Mouse (Mus musculus) intestine, postnatal 0 days (tissue): ENCODE results near the gene Med12l. TPM values are rescaled to one million over a fixed set of nuclear protein-coding genes. Genes with fewer than 3 reads are reported as not detected.

Experiments used
- ATAC-seq: fragments of 200-750 bp; cut with Nextera tagmentation; 2 replicates; pipeline ENCODE4 v1.8.0; 2017; ENCODE audit warnings: mild to moderate bottlenecking, moderate TSS enrichment, moderate library complexity
- H3K27ac ChIP-seq: fragments of 300-500 bp; sonication (generic); 2 replicates; pipeline ENCODE4 v1.5.1; 2014; ENCODE audit warnings: mild to moderate bottlenecking, low read depth, low read length, moderate library complexity
- H3K27me3 ChIP-seq: fragments of 300-500 bp; sonication (generic); replicated peaks from 2 replicates; pipeline ENCODE4 v1.6.1; 2014; ENCODE audit warnings: low read length, mixed read lengths; ENCODE audit not compliant: control insufficient read depth, insufficient read depth
- H3K36me3 ChIP-seq: fragments of 300-500 bp; sonication (generic); 2 replicates; pipeline ENCODE4 v1.6.1; 2014; ENCODE audit warnings: mild to moderate bottlenecking, moderate library complexity; ENCODE audit not compliant: control insufficient read depth, insufficient read depth
- H3K4me1 ChIP-seq: fragments of 300-500 bp; sonication (generic); replicated peaks from 2 replicates; pipeline ENCODE4 v1.6.1; 2014; ENCODE audit warnings: antibody characterized with exemption, low read length, mixed read lengths; ENCODE audit not compliant: control insufficient read depth, insufficient read depth
- H3K4me2 ChIP-seq: fragments of 300-500 bp; sonication (generic); replicated peaks from 2 replicates; pipeline ENCODE4 v1.6.1; 2014; ENCODE audit warnings: low read depth, mild to moderate bottlenecking, moderate library complexity
- H3K4me3 ChIP-seq: fragments of 300-500 bp; sonication (generic); 2 replicates; pipeline ENCODE4 v1.5.1; 2014; ENCODE audit warnings: low read depth, low read length
- H3K9ac ChIP-seq: fragments of 300-500 bp; sonication (generic); 2 replicates; pipeline ENCODE4 v1.6.1; 2014; ENCODE audit warnings: mild to moderate bottlenecking, low read depth, low read length
- H3K9me3 ChIP-seq: fragments of 300-500 bp; sonication (generic); 2 replicates; pipeline ENCODE4 v1.6.1; 2016; ENCODE audit warnings: mixed run types; ENCODE audit not compliant: control insufficient read depth
- CTCF ChIP-seq: sonication (generic); IDR thresholded peaks from 2 replicates; pipeline ENCODE4 v1.5.1; 2016; ENCODE audit warnings: low read depth, mild to moderate bottlenecking, control low read depth, antibody characterized with exemption, moderate library complexity
- WGBS: fragments of 180-500 bp; shearing (Covaris S2); extraction: QIAGEN DNeasy Blood & Tissue Kit; methylation state at CpG from one replicate; pipeline ENCODE4 v1.1.7; 2014; 5-methylcytosine and 5-hydroxymethylcytosine counted together
- polyA plus RNA-seq: library from polyadenylated mRNA; unstranded; fragments of >200 nt; fragmentation: Nextera tagmentation; extraction: Ambion mirVana; gene quantifications from 2 replicates; pipeline ENCODE4 v1.2.1, GENCODE M21; 2015

Med12l gene
- 0.42 TPM in 2 replicates for polyA plus RNA-seq

- ATAC-seq, result peak; percentile 68
- Histone ChIP-seq H3K27ac (peak within 1 kb of the TSS; percentile 70), H3K36me3 (no peaks in the 10 kb centered on the region), H3K9me3 (no peaks in the 10 kb centered on the region), H3K9ac (peak within 1 kb of the TSS; percentile 48), H3K4me2 (peak within 1 kb of the TSS; percentile 98), H3K27me3 (peaks cover 43% of the 10 kb centered on the region), H3K4me3 (peak within 1 kb of the TSS; percentile 71), H3K4me1 (no peaks in the 10 kb centered on the region; the same call in 1 of the 2 replicates)
- no peak; the same call in none of the 2 replicates for TF ChIP-seq CTCF
- 2% methylated on average over 64 of the region's 69 CpGs for WGBS
Observed at GRCm38 (mm10) chr3:59005271-59005995, at the start of gene Med12l. Med12l (plus strand) TSS chr3:59005825.

- Histone ChIP-seq H3K27ac (no peak overlapping the region), H3K9ac (no peak overlapping the region), H3K4me1 (no peaks in the 10 kb centered on the region), H3K36me3 (no peaks in the 10 kb centered on the region), H3K27me3 (no peaks in the 10 kb centered on the region), H3K4me3 (no peak overlapping the region), H3K9me3 (no peaks in the 10 kb centered on the region), H3K4me2 (no peak overlapping the region)
- no peak for TF ChIP-seq CTCF
- no peak for ATAC-seq
- 93% methylated on average over 1 of the region's 1 CpGs for WGBS
Observed at GRCm38 (mm10) chr3:58961166-58961565, 44.5 kb upstream of the Med12l start.

DNA sequence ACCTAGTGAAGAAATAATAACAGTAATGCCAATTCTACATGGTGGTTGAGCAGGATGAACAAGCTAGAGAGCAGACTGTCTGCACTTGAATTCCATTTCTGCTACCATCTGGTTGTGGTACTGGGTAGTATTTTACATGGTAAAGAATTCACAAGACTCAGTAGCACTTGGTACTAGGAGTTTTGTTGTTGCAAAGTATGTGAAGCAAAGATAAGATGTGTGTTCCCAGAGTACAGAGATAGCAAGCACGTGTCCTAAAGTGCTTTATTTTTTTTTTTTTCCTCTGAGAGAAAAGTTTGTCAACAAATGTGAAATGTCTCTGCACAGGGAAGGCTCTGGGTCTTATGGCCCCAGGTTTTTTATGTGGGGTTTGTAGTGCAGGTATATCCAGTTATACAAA lies 28.2 kb upstream of the Med12l start:
- H3K36me3 ChIP-seq, result no peaks in the 10 kb centered on the region
- ATAC-seq, result no peak
- no peak overlapping the region for H3K4me3 ChIP-seq
- WGBS, result 42% methylated on average over 1 of the region's 1 CpGs
- no peak overlapping the region for H3K9ac ChIP-seq
- no peaks in the 10 kb centered on the region for H3K4me1 ChIP-seq
- H3K27ac ChIP-seq, result no peak overlapping the region
- no peaks in the 10 kb centered on the region for H3K9me3 ChIP-seq
- no peaks in the 10 kb centered on the region for H3K27me3 ChIP-seq
- no peak for TF ChIP-seq CTCF
- H3K4me2 ChIP-seq, result no peak overlapping the region

DNA sequence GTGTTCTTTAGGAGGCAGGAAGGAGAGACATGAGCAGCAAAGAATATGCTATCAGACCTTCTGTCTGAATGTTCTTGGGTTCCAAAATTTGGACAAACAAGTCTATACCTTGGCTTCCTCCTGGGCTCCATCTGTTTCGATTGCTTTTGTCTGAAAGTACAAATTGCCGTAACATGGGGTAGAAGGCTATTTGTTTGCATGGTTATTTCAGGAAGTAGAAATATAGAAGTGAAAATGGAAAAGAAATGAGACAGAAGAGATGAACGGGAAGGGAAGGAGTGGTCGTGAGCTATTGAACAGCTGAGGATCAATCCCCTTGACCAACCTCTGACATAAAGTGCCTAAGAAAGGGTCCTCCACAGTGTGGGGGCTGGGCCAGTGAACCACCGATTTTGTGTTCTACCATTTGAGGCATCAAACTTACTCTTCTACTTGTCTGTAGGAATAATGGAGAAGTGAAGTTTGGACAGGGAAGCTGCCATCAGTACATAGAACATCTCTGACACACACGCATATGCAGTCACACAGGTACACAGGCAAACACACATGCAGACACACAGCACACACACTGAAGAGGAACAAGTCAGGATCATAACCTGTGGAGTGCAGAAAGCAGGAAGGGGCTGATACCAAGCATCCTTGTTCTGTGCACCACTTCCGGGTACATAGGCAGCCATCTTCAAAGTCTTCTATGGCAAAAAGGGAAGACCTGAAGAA lies 27.6 kb upstream of the Med12l start:
- H3K9me3 ChIP-seq, result no peaks in the 10 kb centered on the region
- no peak overlapping the region for H3K9ac ChIP-seq
- no peak overlapping the region for H3K4me2 ChIP-seq
- no peak for TF ChIP-seq CTCF
- H3K36me3 ChIP-seq, result no peaks in the 10 kb centered on the region
- H3K27ac ChIP-seq, result no peak overlapping the region
- no peak for ATAC-seq
- no peak overlapping the region for H3K4me3 ChIP-seq
- H3K4me1 ChIP-seq, result no peaks in the 10 kb centered on the region
- 90% methylated on average over 7 of the region's 7 CpGs for WGBS
- H3K27me3 ChIP-seq, result no peaks in the 10 kb centered on the region

GRCm38 (mm10) chr3:58980579-58980978 lies 25.0 kb upstream of the Med12l start:
- 63% methylated on average over 4 of the region's 4 CpGs for WGBS
- H3K4me2 ChIP-seq, result no peak overlapping the region
- no peak overlapping the region for H3K27ac ChIP-seq
- H3K9me3 ChIP-seq, result no peaks in the 10 kb centered on the region
- H3K4me3 ChIP-seq, result no peak overlapping the region
- ATAC-seq, result no peak
- H3K4me1 ChIP-seq, result no peaks in the 10 kb centered on the region
- no peaks in the 10 kb centered on the region for H3K36me3 ChIP-seq
- TF ChIP-seq CTCF, result no peak
- H3K9ac ChIP-seq, result no peak overlapping the region
- H3K27me3 ChIP-seq, result no peaks in the 10 kb centered on the region
